Mouse (Mus musculus) layer of hippocampus, postnatal 36 days (tissue): Measurements from ENCODE around the gene Cx3cl1. TPM values are rescaled to one million over a fixed set of nuclear protein-coding genes. Genes with fewer than 3 reads are reported as not detected.

Experiments
- DNase-seq, 2 experiments: peaks; one replicate each; pipeline ENCODE4 v3.0.0; 2022
- total RNA-seq, 2 experiments: library from RNA; stranded (reverse); gene quantifications; 2 replicates each; pipeline ENCODE4 v1.2.3; 2021

Cx3cl1 gene
- total RNA-seq, 2 experiments from 2014 or later, result 425 TPM

- DNase-seq, result peak; percentile 65 to 68
Measured at GRCm38 (mm10) chr8:94773700-94774171, 1.9 kb downstream of the Cx3cl1 start.

- no peak for DNase-seq
Measured at GRCm38 (mm10) chr8:94774601-94775000, 2.8 kb downstream of the Cx3cl1 start.

- DNase-seq, result no peak
Measured at GRCm38 (mm10) chr8:94776346-94776745, 4.5 kb downstream of the Cx3cl1 start.

DNA sequence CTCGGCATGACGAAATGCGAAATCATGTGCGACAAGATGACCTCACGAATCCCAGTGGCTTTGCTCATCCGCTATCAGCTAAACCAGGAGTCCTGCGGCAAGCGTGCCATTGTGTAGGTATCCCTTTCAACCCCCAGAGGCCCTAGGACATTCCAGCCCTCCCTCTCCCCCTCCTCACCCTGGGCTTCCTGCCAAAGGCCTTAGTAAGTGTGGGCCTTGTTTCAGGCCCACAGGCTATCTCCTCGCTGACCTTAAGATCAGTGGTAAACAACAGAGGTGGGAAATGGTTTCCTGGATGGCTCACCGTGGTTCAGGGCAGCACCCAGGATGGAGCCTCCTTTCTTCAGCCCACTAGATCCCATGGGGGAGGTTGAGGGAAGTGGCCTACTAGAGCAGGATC, 6.2 kb downstream of the Cx3cl1 start:
- no peak for DNase-seq

DNA sequence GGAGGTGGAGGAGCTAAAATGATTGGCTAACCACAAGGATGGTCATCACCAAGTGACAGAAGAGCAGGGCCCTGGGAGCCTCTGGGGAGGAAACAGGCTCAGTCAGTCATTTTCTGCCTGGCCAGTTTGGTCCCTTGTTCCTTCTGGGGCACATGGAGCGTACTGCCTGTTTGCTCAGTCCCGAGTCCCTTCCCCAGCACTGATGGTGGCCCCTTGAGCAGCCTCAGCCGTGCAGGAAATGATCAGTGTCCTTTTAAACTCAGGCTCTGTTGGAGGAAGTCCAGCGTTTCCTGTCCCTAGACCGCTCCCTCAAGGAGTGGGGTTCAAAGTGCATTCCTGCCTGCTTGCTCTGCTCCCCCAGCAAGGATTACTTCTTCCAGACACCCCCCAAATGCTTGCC, 6.7 kb downstream of the Cx3cl1 start:
- DNase-seq, result no peak

DNA sequence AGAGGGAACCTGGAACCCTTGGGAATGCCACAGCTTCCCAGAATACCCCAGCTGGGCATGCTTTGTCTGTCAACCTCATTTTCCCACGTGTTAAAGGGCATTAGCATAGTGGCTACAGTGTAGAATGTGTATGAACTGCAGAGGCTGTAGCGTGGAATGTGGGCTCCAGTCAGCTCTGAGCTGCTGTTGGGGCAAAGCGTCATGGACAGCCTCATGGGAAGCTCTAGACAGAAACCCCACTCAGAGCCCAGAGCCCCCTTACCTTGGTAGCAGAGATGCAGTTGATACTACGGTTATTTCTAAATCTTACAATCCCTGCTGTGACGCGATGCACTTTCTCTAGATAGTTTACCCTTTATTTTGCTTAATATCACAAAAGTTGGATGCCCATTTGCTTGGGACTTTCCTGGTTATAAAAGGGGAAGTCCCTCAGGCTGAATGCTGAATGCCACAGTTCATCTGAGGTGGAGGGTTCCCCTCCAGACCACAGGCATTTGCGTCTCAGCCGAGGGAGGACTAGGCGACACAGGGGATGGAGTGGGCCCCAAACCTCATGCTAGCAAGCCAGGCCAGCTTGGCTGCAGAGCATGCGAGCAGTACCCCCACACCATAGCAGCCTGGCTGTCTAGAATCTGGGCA, 7.2 kb downstream of the Cx3cl1 start:
- DNase-seq, result no peak

GRCm38 (mm10) chr8:94779534-94780294, 7.9 kb downstream of the Cx3cl1 start:
- no peak for DNase-seq

DNA sequence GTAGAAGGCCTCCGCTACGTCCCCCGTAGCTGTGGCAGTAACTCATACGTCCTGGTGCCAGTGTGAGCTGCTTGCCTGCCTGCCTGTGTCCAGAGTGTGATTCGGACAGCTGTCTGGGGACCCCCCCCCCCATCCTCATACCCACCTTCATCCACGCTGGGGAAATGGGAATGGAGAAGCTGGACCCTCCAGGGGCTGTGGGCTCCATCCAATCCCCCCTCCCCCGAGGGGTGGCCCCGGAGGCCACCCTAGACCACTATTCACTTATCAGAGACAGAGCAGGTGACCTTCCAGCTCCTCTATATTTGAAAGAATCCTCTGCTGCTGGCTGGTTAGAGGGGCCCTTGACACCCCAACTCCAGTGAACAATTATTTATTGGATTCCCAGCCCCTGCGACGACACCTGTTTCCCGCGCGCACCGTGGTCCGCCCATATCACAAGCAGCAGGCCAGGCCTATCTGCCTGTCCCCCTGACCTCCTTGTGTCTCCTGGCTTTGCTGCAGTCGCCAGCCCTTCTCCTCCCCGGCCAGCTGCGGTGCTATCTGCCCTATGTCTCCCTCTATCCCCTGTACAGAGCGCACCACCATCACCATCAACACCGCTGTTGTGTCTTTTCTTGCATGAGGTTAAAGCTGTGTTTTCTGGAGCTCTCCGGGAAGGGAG, 8.8 kb downstream of the Cx3cl1 start:
- no peak for DNase-seq

DNA sequence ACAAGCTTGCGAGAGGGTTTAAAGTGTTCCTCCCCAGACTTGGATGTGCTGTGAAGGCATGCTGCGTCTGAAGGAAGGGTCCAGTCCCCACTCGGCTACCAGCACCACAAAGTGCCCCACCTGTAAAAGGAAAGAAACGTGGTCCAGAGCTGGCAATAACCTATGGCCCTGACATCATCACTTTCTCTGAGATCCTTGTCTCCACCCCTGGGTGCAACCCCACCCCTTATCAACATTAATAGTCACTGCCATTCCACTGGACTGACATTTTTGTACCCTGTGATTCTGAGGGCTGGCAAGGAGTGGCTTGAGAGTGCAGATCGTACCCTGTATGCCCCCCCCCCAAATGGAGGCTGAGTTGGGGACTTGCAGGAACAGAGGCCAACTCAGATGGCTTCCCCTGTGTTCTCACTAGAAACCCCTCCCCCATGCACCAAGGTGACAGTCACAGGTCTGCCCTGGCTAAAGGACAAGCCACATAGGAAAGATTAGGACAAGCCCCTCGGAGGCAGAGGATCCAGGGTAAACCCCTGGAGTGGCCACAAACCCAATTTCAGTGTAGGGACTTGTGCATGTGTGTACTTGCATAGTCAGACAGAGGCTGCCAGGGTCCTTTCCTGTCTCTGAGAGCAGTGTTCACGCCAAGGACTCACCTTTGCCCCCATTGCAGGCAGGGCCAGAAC, 9.5 kb downstream of the Cx3cl1 start:
- no peak for DNase-seq

DNA sequence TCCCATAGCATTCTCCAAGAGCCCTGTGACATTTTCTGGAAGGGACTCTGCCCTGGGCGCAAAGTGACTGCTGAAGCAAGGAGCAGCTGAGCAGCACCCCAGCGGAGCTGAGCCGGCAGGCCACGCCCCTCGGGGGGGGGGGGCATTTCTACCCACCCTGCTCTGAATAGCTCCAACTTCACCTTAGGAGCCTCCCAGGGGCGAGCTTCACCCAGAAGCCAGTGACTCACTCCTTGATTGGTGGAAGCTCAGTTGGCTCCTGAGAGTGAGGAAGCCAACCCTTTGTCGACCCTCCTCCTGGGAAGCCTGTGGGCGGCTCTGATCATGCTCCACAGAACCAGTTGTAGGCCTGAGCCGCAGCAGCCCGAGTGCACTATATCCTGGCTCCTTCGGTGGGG, 10.0 kb downstream of the Cx3cl1 start:
- no peak for DNase-seq

DNA sequence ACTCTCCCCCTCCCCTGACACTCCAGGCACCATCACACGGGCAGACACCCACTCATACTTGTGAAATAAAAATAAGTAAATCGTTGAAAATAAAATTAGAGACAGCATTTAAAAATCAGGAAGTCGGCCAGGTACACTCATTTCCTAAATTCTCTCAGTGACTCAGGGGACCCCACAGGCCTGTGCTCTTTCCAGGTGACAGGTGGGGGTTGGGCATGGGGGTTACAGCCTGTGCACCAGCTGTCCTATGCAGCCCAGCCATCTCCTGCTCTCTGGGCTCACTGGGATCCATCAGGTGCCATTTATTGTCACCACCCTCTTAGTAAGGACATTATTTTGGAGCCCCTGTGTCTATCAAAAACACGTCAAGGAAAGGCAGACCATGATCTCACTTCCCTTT, 12.1 kb downstream of the Cx3cl1 start:
- no peak for DNase-seq

DNA sequence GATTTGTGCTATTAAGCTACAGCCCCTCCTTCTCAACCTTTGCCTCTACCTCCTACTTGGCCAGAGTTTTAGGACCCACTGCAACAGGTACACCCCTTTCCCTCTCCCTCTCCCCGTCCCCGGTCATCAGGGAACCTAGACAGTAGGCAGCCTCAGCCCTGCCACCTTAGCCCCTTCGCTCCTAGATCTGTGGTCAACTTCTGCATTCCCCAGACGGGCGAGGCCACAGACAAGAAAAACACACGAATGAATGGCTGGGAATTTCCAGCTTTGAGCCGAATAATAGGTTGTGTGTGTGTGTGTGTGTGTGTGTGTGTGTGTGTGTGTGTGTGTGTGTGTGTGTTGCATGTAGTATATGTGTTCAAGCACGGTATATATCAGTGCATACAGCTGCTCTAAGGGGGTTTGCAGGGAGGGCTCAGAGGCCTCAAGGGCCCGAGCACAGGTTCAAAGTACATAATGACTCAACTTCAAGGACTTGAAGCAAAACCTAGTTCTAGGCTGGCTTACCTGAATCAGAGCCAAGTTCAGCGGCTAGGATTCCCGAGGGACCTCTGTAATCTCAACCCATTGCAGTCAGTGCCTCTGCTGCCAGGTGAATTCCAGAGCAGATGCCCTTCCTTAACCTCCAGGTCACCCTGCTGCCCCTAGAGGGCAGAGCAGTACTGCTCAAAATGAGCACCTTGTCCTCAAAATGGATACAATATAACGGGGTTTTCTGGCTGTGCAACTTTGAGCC, 13.6 kb downstream of the Cx3cl1 start:
- DNase-seq, result no peak

- DNase-seq, result no peak
Measured at GRCm38 (mm10) chr8:94785995-94786595, 14.3 kb downstream of the Cx3cl1 start.

GRCm38 (mm10) chr8:94787524-94788501, 16.0 kb downstream of the Cx3cl1 start:
- DNase-seq, result no peak

DNA sequence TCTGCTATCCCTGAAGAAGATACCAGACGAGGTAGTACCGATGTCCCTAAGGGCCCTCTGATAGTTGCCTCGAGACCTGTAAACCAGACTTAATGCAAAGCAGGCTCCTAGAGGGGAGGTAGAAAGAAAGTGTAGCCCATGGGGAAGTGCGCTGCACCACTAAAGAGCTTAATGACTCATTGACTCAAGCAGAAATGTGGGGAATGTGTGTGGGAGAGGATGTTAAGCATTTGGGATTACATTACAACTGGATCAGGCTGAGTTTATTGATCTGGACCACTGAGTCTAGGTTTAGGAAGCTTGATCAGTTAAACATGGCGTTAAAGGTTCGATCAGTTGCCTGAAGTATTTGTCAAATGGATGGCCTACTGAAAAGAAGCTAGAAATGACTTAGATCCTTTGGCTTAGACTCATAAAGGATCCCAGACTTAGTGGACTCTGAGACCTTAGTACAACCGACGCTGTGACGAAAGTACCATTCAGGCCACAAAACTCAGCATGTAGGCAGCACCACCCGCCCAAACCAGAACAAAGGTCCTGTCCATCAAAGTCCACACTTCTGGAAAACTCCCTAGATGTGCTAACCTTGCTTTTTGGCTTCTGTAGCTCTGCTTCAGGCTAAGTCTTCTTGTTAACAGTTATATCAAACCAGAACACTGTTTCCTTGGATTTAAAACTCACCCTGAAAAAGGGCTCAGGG, 17.6 kb downstream of the Cx3cl1 start:
- no peak for DNase-seq

- DNase-seq, result no peak
Measured at GRCm38 (mm10) chr8:94794368-94794767, 22.6 kb downstream of the Cx3cl1 start.

DNA sequence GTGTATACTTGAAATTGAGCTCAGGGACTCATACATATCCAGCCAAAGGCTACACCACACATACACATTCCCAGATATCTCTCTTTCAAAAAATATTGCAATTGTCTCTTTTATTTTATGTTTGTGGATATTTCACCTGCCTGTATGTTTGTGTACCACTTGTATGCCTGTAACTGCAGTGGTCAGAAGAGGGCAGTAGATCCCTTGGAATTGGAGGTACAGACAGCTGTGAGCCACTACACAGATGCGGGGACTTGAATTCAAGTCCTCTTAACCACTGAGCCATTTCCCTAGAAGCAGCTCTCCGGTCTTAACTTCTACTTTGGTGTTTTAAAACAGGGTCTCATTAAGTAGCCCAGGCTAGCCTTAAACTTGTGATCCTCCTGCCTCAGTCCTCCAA, 23.0 kb downstream of the Cx3cl1 start:
- DNase-seq, result no peak

GRCm38 (mm10) chr8:94800278-94800968, 28.6 kb downstream of the Cx3cl1 start:
- no peak for DNase-seq
